Mouse (Mus musculus): Measurements from ENCODE around the gene Kcnf1.

Kcnf1 gene

GRCm38 (mm10) chr12:17176757-17177092 lies at the start of gene Kcnf1:
TSS of gene Kcnf1 (minus strand) at chr12:17176888.
- no peak for DNase-seq

- DNase-seq: no peak
Measured at GRCm38 (mm10) chr12:17225012-17225411, 48.3 kb upstream of the Kcnf1 start.

GRCm38 (mm10) chr12:17223050-17223449 lies 46.4 kb upstream of the Kcnf1 start:
- no peak for DNase-seq

- DNase-seq: no peak
Measured at GRCm38 (mm10) chr12:17221891-17222428, 45.3 kb upstream of the Kcnf1 start.

GRCm38 (mm10) chr12:17220631-17221030 lies 43.9 kb upstream of the Kcnf1 start:
- no peak for DNase-seq

GRCm38 (mm10) chr12:17219107-17219506 lies 42.4 kb upstream of the Kcnf1 start:
- DNase-seq: no peak

GRCm38 (mm10) chr12:17218390-17218789 lies 41.7 kb upstream of the Kcnf1 start:
- DNase-seq: no peak

GRCm38 (mm10) chr12:17215751-17216150 lies 39.1 kb upstream of the Kcnf1 start:
- no peak for DNase-seq

GRCm38 (mm10) chr12:17202492-17203322 lies 26.0 kb upstream of the Kcnf1 start:
- no peak for DNase-seq

- DNase-seq: no peak
Measured at GRCm38 (mm10) chr12:17198621-17199020, 21.9 kb upstream of the Kcnf1 start.

- no peak for DNase-seq
Measured at GRCm38 (mm10) chr12:17194140-17194539, 17.5 kb upstream of the Kcnf1 start.

- DNase-seq: no peak
Measured at GRCm38 (mm10) chr12:17193311-17193710, 16.6 kb upstream of the Kcnf1 start.

GRCm38 (mm10) chr12:17192887-17193286 lies 16.2 kb upstream of the Kcnf1 start:
- DNase-seq: no peak

- DNase-seq: peak; percentile 37
Measured at GRCm38 (mm10) chr12:17184303-17184775, 7.7 kb upstream of the Kcnf1 start.

GRCm38 (mm10) chr12:17183788-17184187 lies 7.1 kb upstream of the Kcnf1 start:
- no peak for DNase-seq

- DNase-seq: peak; percentile 76
Measured at GRCm38 (mm10) chr12:17176041-17176756, 489 bp downstream of the Kcnf1 start.

- DNase-seq: peak; percentile 39
Measured at GRCm38 (mm10) chr12:17175531-17175951, 1.1 kb downstream of the Kcnf1 start.

- DNase-seq: no peak
Measured at GRCm38 (mm10) chr12:17175124-17175523, 1.6 kb downstream of the Kcnf1 start.

GRCm38 (mm10) chr12:17174134-17174893 lies 2.4 kb downstream of the Kcnf1 start:
- no peak for DNase-seq

- DNase-seq: peak; percentile 47
Measured at GRCm38 (mm10) chr12:17170406-17170805, 6.3 kb downstream of the Kcnf1 start.

- no peak for DNase-seq
Measured at GRCm38 (mm10) chr12:17166116-17166515, 10.6 kb downstream of the Kcnf1 start.

- DNase-seq: no peak
Measured at GRCm38 (mm10) chr12:17163996-17164395, 12.7 kb downstream of the Kcnf1 start.

GRCm38 (mm10) chr12:17159549-17159948 lies 17.1 kb downstream of the Kcnf1 start:
- no peak for DNase-seq

All from right cerebral cortex, postnatal 14 days (tissue).